Mouse (Mus musculus) forelimb bud, embryonic 11.5 days (tissue): ENCODE results near the gene Cox5a.

Experiments used
- DNase-seq: peaks from one replicate; pipeline ENCODE4 v3.0.0-alpha.2; 2012; ENCODE audit warnings: low read depth, low spot score

Cox5a gene

GRCm38 (mm10) chr9:57561711-57562099 is 40.6 kb downstream of the Cox5a start:
- DNase-seq = no peak

- no peak for DNase-seq
Observed at GRCm38 (mm10) chr9:57562896-57563372, 41.9 kb downstream of the Cox5a start.

- no peak for DNase-seq
Observed at GRCm38 (mm10) chr9:57564609-57565008, 43.5 kb downstream of the Cox5a start.

- no peak for DNase-seq
Observed at GRCm38 (mm10) chr9:57565741-57566221, 44.7 kb downstream of the Cox5a start.

GRCm38 (mm10) chr9:57566846-57567245 is 45.8 kb downstream of the Cox5a start:
- no peak for DNase-seq

- no peak for DNase-seq
Observed at GRCm38 (mm10) chr9:57568500-57568899, 47.4 kb downstream of the Cox5a start.

- DNase-seq = no peak
Observed at GRCm38 (mm10) chr9:57574397-57574796, 53.3 kb downstream of the Cox5a start.

- DNase-seq = no peak
Observed at GRCm38 (mm10) chr9:57575577-57575976, 54.5 kb downstream of the Cox5a start.

GRCm38 (mm10) chr9:57577144-57577849 is 56.2 kb downstream of the Cox5a start:
- DNase-seq = no peak
